Mouse (Mus musculus) c-Kit-negative CD71-positive TER-119-positive erythroid progenitor cells, embryonic 14.5 days (primary cell): ENCODE data around the gene Rplp2.

Experiments
- DNase-seq: peaks from one replicate; pipeline ENCODE4 v3.0.0-alpha.2; 2013; ENCODE audit warnings: low read depth, low spot score

The Rplp2 gene

DNA sequence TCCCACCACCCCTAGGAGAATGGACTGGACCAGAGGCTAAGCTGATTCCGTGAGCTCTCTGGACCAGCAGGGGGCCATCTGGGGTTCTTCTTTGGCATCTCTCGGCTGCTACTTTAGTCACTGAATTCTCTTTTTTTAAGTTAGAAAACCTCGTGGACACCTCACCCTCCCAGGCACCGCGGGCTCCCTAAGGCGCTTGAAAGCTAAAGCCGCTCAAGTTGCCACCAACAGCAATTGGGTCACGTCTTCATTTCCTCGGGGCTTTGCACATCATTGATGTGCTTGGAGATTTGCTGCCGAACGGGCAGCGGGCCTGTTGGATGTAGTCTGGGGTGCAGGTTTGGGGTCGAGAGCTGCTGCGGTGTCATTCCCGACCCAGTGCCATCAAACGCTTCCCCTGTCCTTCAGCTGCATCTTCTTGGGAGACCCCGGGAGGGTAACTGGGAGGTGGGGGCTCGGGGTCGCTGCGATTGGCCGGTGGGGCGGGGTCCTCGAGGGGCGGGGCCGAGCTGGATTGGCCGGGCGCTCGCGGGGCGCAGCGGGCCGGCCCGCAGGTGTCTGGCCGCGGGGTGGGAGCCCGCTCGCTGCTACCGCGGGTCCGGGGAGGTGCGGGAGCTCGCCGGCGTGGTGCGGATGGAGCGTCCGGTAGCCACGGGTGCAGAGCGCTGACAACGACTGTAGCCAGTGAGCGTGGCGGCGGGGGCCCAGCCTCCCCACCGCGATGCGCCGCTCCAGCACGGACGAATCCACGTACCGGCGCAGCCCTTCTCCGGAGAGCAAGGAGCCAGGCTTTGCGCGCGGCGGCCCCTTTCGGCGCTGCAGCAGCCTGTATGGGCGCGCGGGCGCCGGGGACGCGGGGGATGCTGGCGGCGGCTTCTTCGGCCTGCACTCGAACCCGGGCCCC lies 34.6 kb downstream of the Rplp2 start:
- no peak for DNase-seq

DNA sequence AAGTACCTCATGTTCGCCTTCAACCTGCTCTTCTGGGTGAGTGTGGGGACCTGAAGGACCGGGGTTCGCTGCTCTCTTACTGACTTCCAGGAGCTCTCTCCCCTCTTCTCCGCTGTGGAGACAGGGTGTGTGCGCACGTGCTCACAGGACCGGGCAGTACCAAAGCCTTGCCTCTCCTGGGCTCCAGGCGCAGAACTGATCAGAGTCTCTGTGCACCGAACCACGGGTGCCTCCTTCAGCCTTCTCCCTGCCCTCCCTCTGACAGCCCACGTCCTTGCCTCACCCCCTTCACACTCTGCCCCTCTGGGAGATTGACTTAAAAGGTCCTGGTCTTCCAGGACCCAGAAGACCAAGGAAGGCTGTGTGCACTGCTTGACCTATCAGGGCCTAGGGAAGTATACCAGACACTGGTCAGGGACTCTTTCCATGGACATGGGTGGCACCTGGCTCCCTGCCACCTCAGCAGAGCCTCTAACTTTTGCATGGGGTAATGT lies 35.4 kb downstream of the Rplp2 start:
- no peak for DNase-seq

DNA sequence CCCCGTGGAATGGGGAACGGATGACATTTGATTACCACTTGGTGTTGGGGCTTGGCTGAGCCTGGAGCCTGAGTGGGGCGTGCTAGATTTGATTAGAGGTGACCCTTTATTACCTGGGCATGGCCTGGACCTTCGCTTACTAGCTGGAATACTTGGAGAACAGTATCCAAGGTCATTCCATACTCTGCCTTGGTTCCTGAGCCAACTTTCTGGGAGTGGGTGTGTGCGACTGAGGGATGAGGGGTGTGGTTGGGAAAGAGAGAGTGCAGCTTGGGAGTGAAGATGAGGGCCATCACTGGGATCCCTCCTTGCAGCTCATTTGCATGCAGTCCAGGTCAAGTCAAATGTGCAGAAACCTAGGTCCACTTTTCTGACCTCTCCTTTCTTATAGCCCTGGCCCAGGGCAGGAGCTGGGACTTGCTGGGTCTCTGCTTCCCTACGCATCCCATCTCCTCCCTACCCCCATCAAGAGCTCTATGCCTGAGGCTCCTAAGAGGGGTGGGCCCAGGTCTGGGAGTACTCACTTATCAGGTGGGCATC lies 36.0 kb downstream of the Rplp2 start:
- DNase-seq, result no peak

DNA sequence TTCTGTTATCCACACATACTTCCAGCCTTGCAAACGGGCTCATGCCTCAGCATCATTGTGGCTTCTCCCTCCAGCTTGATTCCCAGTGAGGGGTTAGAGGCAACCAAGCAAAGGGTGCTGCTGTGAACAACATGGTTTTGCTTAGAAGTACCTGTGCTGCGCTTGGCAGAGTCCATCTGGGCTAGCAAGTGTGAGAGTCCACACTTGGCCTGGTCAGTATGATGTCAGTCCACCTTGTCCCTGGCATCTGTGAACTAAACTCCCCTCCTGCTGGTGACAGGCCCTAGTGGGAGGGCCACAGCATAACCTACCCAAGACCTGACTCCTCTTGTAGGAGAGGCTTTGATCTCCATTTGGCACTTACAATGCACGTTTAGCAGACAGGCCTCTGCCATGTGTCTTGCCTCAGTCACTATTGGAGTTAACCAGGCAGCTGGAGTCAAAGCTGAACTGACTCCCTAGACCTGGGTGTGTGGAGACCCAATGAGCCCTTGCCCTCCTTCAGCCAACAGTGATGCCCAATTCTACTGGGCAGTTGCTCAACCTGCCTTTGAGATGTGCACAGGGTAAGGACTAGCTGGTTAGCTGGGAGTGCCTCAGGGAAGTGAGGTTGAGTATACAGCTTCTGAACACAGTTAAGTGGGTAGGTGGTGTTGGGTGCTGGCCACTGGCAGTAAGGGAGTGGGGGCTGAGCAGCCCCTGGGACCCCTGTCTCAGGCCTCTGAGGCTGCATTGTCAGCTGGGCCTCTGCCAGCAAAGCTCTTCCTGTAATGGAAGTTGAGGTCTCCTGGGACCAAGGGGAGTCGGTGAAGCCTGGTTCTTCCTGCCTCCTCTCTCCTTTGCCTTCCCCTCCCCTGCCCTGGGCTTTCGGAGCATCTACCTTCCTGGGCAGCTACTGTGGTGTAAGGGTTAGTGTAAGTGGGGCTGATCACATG lies 37.3 kb downstream of the Rplp2 start:
- DNase-seq, result no peak

DNA sequence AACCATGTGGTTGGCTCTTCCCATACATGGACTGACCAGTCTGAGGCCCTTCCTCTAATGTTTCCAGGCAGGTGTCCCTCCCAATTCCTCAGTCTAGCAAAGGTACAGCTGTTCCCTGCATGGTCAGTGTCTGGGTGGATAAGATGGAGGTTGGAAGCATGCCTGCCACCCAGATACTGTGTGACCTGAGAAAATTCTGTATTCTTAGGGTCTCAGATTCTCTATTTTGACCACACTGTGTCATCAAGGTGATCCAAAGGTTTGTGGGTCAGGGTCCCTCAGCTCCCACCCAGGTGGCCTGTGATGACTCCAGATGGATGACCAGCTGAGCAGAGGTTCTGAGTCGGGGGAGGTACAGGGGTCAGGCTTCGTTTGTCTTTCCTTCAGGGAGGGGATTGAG lies 38.0 kb downstream of the Rplp2 start:
- DNase-seq, result no peak

GRCm38 (mm10) chr7:141485606-141486005 lies 38.4 kb downstream of the Rplp2 start:
- DNase-seq, result no peak

GRCm38 (mm10) chr7:141486239-141486638 lies 39.1 kb downstream of the Rplp2 start:
- no peak for DNase-seq

- DNase-seq, result no peak
Observed at GRCm38 (mm10) chr7:141487141-141487540, 40.0 kb downstream of the Rplp2 start.

DNA sequence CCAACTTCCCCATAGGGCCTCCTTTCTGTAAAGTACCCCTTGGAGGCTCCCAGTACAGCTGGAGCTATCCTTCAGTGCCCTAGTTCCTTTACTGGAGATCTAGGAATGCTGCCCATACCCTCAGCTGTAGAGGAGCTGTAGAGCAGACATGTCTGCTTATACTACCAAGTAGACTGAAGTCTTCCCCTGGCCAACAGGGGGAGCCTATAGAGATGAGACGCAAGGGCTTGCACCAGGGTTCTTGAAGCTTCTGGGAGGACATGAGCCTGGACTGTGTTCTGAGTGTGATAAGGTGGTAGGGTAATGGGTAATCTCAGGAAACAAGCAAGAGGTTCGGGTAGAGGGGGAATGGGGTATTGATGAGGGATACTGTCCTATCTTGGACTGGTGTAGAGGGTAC lies 44.0 kb downstream of the Rplp2 start:
- DNase-seq, result no peak

DNA sequence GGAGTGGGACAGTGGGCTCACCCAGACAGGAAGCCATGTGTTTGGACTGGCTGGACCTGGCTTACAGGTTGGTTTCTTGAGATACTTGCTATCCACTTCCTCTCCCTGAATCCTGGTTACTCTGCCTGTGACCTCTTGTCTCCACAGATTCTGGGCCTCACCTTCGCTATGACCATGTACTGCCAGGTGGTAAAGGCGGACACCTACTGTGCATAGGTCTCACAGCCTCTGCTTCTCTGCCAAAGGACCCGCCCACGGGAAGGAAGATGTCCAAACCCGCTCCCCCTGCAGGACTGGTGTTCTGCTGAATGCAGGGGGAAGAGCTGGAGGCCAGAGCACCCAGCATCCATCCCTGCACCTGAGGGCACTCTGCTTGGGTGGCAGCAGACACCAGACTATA lies 45.6 kb downstream of the Rplp2 start:
- no peak for DNase-seq

GRCm38 (mm10) chr7:141493729-141494128 lies 46.6 kb downstream of the Rplp2 start:
- no peak for DNase-seq

DNA sequence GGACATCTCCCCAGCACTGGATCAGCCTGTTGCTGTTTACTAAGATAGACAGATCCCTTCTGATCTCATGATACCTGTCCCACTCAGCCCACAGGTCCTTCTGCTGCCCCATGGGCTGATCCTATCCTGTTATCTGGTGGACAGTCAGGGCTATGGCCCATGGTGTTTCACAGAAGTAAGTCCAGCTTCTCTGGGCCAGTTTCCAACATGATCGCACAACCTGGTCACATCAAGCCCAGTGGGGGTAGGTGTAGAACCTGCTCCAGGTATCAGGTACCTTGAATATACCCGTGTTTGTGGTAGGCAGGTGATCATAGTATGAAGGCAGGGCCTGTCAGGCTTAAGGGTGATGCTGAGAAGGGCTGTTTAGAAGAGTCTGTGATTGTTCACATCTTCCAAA lies 48.2 kb downstream of the Rplp2 start:
- no peak for DNase-seq

GRCm38 (mm10) chr7:141495940-141496339 lies 48.8 kb downstream of the Rplp2 start:
- no peak for DNase-seq

DNA sequence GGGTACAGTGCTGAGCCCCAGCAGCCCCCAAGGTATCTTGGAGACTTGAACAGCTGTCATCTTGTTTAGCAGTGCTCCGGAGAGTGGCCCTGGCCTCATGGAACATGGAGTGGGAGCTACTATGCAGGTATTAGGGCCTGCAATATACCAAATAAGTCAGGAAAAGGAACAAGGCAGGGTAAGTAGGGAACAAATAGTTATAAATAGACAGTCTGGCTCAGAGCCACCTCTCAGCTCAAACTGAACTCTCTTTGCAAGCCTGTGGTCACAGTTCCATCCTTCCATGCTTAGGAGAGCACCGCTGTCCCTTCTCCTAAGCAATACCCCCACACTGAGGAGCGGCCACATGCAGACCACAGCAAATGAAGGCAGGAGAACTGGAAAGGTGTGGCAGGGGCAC lies 50.4 kb downstream of the Rplp2 start:
- no peak for DNase-seq
